Mouse (Mus musculus) liver, adult 2 months (tissue): Measurements from ENCODE around the gene St6galnac1.

ENCODE experiments used
- CTCF ChIP-seq: fragments of 200-500 bp; IDR thresholded peaks from 2 replicates; pipeline ENCODE4 v1.5.1; 2011; ENCODE audit warnings: low read depth, low read length, control low read depth
- POLR2A ChIP-seq: fragments of 200-500 bp; IDR thresholded peaks from 2 replicates; pipeline ENCODE4 v1.6.1; 2011; ENCODE audit warnings: low read length, control low read depth; ENCODE audit not compliant: insufficient read depth; ENCODE audit errors: extremely low read depth

DNA sequence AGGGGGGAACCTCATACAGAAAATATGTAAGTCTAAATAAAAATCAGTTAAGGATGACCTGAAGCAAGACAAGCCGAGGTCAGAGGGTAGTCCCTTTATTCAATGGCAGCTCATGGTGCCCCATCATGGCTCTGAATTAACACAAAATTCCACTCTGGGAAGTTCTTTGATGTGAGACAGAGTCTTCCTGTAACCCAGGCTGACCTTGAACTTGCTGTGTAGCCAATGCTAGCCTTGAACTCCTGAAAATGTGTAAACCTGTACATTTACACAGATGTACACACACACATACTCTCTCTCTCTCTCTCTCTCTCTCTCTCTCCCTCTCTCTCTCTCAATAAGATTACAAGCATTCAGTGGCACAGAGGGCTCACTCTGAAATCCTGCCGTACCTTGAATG lies 10.4 kb downstream of the St6galnac1 start:
- TF ChIP-seq POLR2A (no peak), CTCF (no peak)
